In genomic region chr7:130691931-130692330, GRCm38 (mm10) we compare ENCODE assay signal across 8 mouse cellular contexts.
DNase-seq lines count a peak whose midpoint lies in the region; ATAC-seq lines count a peak whose summit lies in the region.

No protein-coding gene starts in this region.

- peak overlapping the region; percentile 56; a peak in 2 of 4 replicates for H3K4me3 ChIP-seq in heart, embryonic 14.5 days (ENCODE audit: control insufficient read depth in 1 of 2, insufficient read depth in 1 of 2, low read depth in 1 of 2, low read length in 2 of 2)
- H3K4me3 ChIP-seq in embryonic facial prominence, embryonic 11.5 days (ENCODE audit: low read depth, low read length): no peak overlapping the region; the same call in 1 of the 2 replicates
- peak overlapping the region; percentile 93 for H3K4me3 ChIP-seq in hindbrain, embryonic 13.5 days
- H3K4me3 ChIP-seq in midbrain, embryonic 14.5 days (replicated peaks; ENCODE audit: low read depth, low read length): peak overlapping the region; percentile 93

- no peaks in the 10 kb centered on the region for H3K9me3 ChIP-seq in heart, embryonic 14.5 days (ENCODE audit: control insufficient read depth, low read length)
- H3K9me3 ChIP-seq in embryonic facial prominence, embryonic 11.5 days (replicated peaks; ENCODE audit: control insufficient read depth, low read length): no peaks in the 10 kb centered on the region
- H3K9me3 ChIP-seq in hindbrain, embryonic 13.5 days: no peaks in the 10 kb centered on the region
- H3K9me3 ChIP-seq in midbrain, embryonic 14.5 days (ENCODE audit: control insufficient read depth, low read length): no peaks in the 10 kb centered on the region

- H3K4me2 ChIP-seq in heart, embryonic 14.5 days (ENCODE audit: low read length): peak overlapping the region; percentile 91
- H3K4me2 ChIP-seq in embryonic facial prominence, embryonic 11.5 days (ENCODE audit: low read depth, low read length): peak overlapping the region; percentile 83
- H3K4me2 ChIP-seq in hindbrain, embryonic 13.5 days: peak overlapping the region; percentile 63
- peak overlapping the region; percentile 75 for H3K4me2 ChIP-seq in midbrain, embryonic 14.5 days (ENCODE audit: low read length)

- no peak for ATAC-seq in heart, embryonic 14.5 days (ENCODE audit: insufficient number of reproducible peaks, insufficient read depth, low FRiP score, low read depth)
- ATAC-seq in embryonic facial prominence, embryonic 11.5 days (replicated peaks; ENCODE audit: insufficient number of reproducible peaks, low FRiP score, low TSS enrichment, low read depth): no peak
- ATAC-seq in hindbrain, embryonic 13.5 days (ENCODE audit: low FRiP score): no peak
- 0 out of 2 replicates have a peak, but pooled peaks have one; percentile 1 for ATAC-seq in midbrain, embryonic 14.5 days (ENCODE audit: low FRiP score, low TSS enrichment)

- 26% methylated on average over 2 of the region's 2 CpGs for WGBS in heart, embryonic 14.5 days
- WGBS in embryonic facial prominence, embryonic 11.5 days: 41% methylated on average over 2 of the region's 2 CpGs
- WGBS in hindbrain, embryonic 13.5 days: 52% methylated on average over 2 of the region's 2 CpGs
- WGBS in midbrain, embryonic 14.5 days: 37% methylated on average over 2 of the region's 2 CpGs

- H3K36me3 ChIP-seq in heart, embryonic 14.5 days (ENCODE audit: control insufficient read depth, insufficient read depth, low read length): peaks cover under 1% of the 10 kb centered on the region; the same call in 1 of the 2 replicates
- no peaks in the 10 kb centered on the region for H3K36me3 ChIP-seq in embryonic facial prominence, embryonic 11.5 days (replicated peaks; ENCODE audit: control insufficient read depth, insufficient read depth, low read depth, low read length)
- H3K36me3 ChIP-seq in hindbrain, embryonic 13.5 days: no peaks in the 10 kb centered on the region
- no peaks in the 10 kb centered on the region for H3K36me3 ChIP-seq in midbrain, embryonic 14.5 days (ENCODE audit: control insufficient read depth, insufficient read depth, low read length)

- peak overlapping the region; percentile 83 to 96 for H3K27ac ChIP-seq in heart, embryonic 14.5 days (replicated peaks in 1 of 2; ENCODE audit: control insufficient read depth in 1 of 2, insufficient read depth in 1 of 2, low read depth in 2 of 2, low read length in 2 of 2)
- H3K27ac ChIP-seq in embryonic facial prominence, embryonic 11.5 days (replicated peaks; ENCODE audit: low read depth, low read length): peak overlapping the region; percentile 90
- peak overlapping the region; percentile 100 for H3K27ac ChIP-seq in hindbrain, embryonic 13.5 days
- peak overlapping the region; percentile 99 for H3K27ac ChIP-seq in midbrain, embryonic 14.5 days (replicated peaks; ENCODE audit: low read depth, low read length)

- no peaks in the 10 kb centered on the region for H3K27me3 ChIP-seq in heart, embryonic 14.5 days (ENCODE audit: control insufficient read depth, insufficient read depth, low read length)
- H3K27me3 ChIP-seq in embryonic facial prominence, embryonic 11.5 days (ENCODE audit: control insufficient read depth, insufficient read depth, low read length): no peaks in the 10 kb centered on the region
- no peaks in the 10 kb centered on the region for H3K27me3 ChIP-seq in hindbrain, embryonic 13.5 days
- no peaks in the 10 kb centered on the region for H3K27me3 ChIP-seq in midbrain, embryonic 14.5 days (ENCODE audit: control insufficient read depth, insufficient read depth, low read length)

- no peak for DNase-seq in heart, adult 11 months
- DNase-seq in embryonic facial prominence, embryonic 11.5 days (ENCODE audit: low spot score): peak; percentile 29
- DNase-seq in midbrain, embryonic 14.5 days: no peak
- no peak for DNase-seq in ovary, adult 18-20 months (ENCODE audit: low spot score)
- no peak for DNase-seq in frontal cortex, postnatal 10 days (ENCODE audit: low spot score in 2 of 2)
- DNase-seq in adrenal gland, postnatal 14 days: no peak

- peaks cover 41 to 76% of the 10 kb centered on the region in 2 experiments for H3K4me1 ChIP-seq in heart, embryonic 14.5 days (ENCODE audit: control insufficient read depth in 2 of 2, insufficient read depth in 2 of 2, low read length in 2 of 2)
- peaks cover 9% of the 10 kb centered on the region; the same call in 1 of the 2 replicates for H3K4me1 ChIP-seq in embryonic facial prominence, embryonic 11.5 days (ENCODE audit: control insufficient read depth, insufficient read depth, low read length)
- H3K4me1 ChIP-seq in hindbrain, embryonic 13.5 days (replicated peaks): peaks cover 45% of the 10 kb centered on the region
- peaks cover 35% of the 10 kb centered on the region for H3K4me1 ChIP-seq in midbrain, embryonic 14.5 days (ENCODE audit: control insufficient read depth, insufficient read depth, low read length)

- H3K9ac ChIP-seq in heart, embryonic 14.5 days (ENCODE audit: low read length): peak overlapping the region; percentile 92
- peak overlapping the region; percentile 88 for H3K9ac ChIP-seq in embryonic facial prominence, embryonic 11.5 days (replicated peaks; ENCODE audit: low read length)
- H3K9ac ChIP-seq in hindbrain, embryonic 13.5 days: peak overlapping the region; percentile 100
- peak overlapping the region; percentile 99; the same call in 1 of the 2 replicates for H3K9ac ChIP-seq in midbrain, embryonic 14.5 days (replicated peaks; ENCODE audit: low read length)
